Comparison of ENCODE assay signal across 15 mouse cellular contexts in genomic region chr8:93919422-93919821, GRCm38 (mm10).
DNase-seq lines count a peak whose midpoint lies in the region; ATAC-seq and TF ChIP-seq lines count a peak whose summit lies in the region.
"Had no signal": no experiment of that assay in that cellular context is flagged by ENCODE, and none has a peak within 500 bp of the region (broad histone marks: within the 10 kb centered on the region; RNA-seq: fewer than 3 reads in every experiment).

No protein-coding gene starts in this region.

- H3K27ac ChIP-seq in forebrain, embryonic 15.5 days (replicated peaks): peak overlapping the region; percentile 91
- peak overlapping the region; percentile 98; the same call in 1 of the 2 replicates for H3K27ac ChIP-seq in midbrain, embryonic 11.5 days (ENCODE audit: low read depth, low read length)
- no peak overlapping the region for H3K27ac ChIP-seq in kidney, adult 2 months (ENCODE audit: insufficient read depth, low read depth, low read length)
- no peak overlapping the region for H3K27ac ChIP-seq in liver, embryonic 11.5 days (ENCODE audit: low read depth, low read length)
- H3K27ac ChIP-seq: liver, embryonic 12.5 days; macrophage had no signal

- H3K4me2 ChIP-seq in forebrain, embryonic 15.5 days (replicated peaks): no peak overlapping the region
- H3K4me2 ChIP-seq in midbrain, embryonic 11.5 days: no peak overlapping the region
- no peak overlapping the region for H3K4me2 ChIP-seq in liver, embryonic 11.5 days
- H3K4me2 ChIP-seq: liver, embryonic 12.5 days had no signal

- no peak overlapping the region for H3K9ac ChIP-seq in forebrain, embryonic 15.5 days (replicated peaks)
- H3K9ac ChIP-seq in midbrain, embryonic 11.5 days (ENCODE audit: low read length): peak overlapping the region; percentile 36; the same call in 1 of the 2 replicates
- H3K9ac ChIP-seq in liver, embryonic 11.5 days (ENCODE audit: low read depth, low read length): no peak overlapping the region
- H3K9ac ChIP-seq: liver, embryonic 12.5 days had no signal

- peaks cover 92% of the 10 kb centered on the region for H3K4me1 ChIP-seq in forebrain, embryonic 15.5 days
- H3K4me1 ChIP-seq in midbrain, embryonic 11.5 days (ENCODE audit: control insufficient read depth, insufficient read depth, low read length): peaks cover 55% of the 10 kb centered on the region
- no peaks in the 10 kb centered on the region for H3K4me1 ChIP-seq in kidney, adult 2 months (ENCODE audit: control insufficient read depth, insufficient read depth, low read length)
- no peaks in the 10 kb centered on the region for H3K4me1 ChIP-seq in liver, embryonic 11.5 days (replicated peaks; ENCODE audit: control insufficient read depth, insufficient read depth, low read length)

- no peak for ATAC-seq in forebrain, embryonic 15.5 days (replicated peaks)
- ATAC-seq in midbrain, embryonic 11.5 days (ENCODE audit: low FRiP score): no peak
- ATAC-seq in liver, embryonic 11.5 days (replicated peaks; ENCODE audit: low FRiP score): no peak
- ATAC-seq: inflammation-experienced regulatory T-cells, adult 6 months; liver, embryonic 12.5 days had no signal

- H3K36me3 ChIP-seq in forebrain, embryonic 15.5 days: no peaks in the 10 kb centered on the region
- no peaks in the 10 kb centered on the region for H3K36me3 ChIP-seq in midbrain, embryonic 11.5 days (ENCODE audit: control insufficient read depth, insufficient read depth, low read length)
- H3K36me3 ChIP-seq in kidney, adult 2 months (ENCODE audit: control insufficient read depth, insufficient read depth, low read length): no peaks in the 10 kb centered on the region
- no peaks in the 10 kb centered on the region for H3K36me3 ChIP-seq in liver, embryonic 11.5 days (ENCODE audit: control insufficient read depth, insufficient read depth, low read length)
- H3K36me3 ChIP-seq: liver, embryonic 12.5 days had no signal

- H3K9me3 ChIP-seq in forebrain, embryonic 15.5 days: no peaks in the 10 kb centered on the region
- H3K9me3 ChIP-seq in midbrain, embryonic 11.5 days (ENCODE audit: control insufficient read depth, low read length): no peaks in the 10 kb centered on the region
- no peaks in the 10 kb centered on the region for H3K9me3 ChIP-seq in liver, embryonic 11.5 days (ENCODE audit: control insufficient read depth, low read length)
- H3K9me3 ChIP-seq: liver, embryonic 12.5 days had no signal

- no peaks in the 10 kb centered on the region for H3K27me3 ChIP-seq in forebrain, embryonic 15.5 days
- H3K27me3 ChIP-seq in midbrain, embryonic 11.5 days (ENCODE audit: control insufficient read depth, insufficient read depth, low read length): no peaks in the 10 kb centered on the region
- no peaks in the 10 kb centered on the region for H3K27me3 ChIP-seq in kidney, adult 2 months (replicated peaks; ENCODE audit: control insufficient read depth, insufficient read depth, low read length)
- H3K27me3 ChIP-seq in liver, embryonic 11.5 days (replicated peaks; ENCODE audit: control insufficient read depth, insufficient read depth, low read length): no peaks in the 10 kb centered on the region
- H3K27me3 ChIP-seq: liver, embryonic 12.5 days had no signal

- no peak for TF ChIP-seq POLR2A in brain, embryonic 14.5 days (IDR thresholded peaks at IDR 0.05; ENCODE audit: borderline replicate concordance, extremely low read depth, insufficient read depth, insufficient read length, poor library complexity, severe bottlenecking)
- TF ChIP-seq POLR2A in kidney, adult 2 months (IDR thresholded peaks at IDR 0.05; ENCODE audit: low read depth, low read length): no peak

- DNase-seq in cerebellum, adult 18-20 months: peak; percentile 50 to 68
- DNase-seq in cerebellum, adult 11 months: no peak
- peak; percentile 80 for DNase-seq in brain, embryonic 14.5 days (ENCODE audit: low read depth)
- no peak for DNase-seq in midbrain, embryonic 11.5 days (ENCODE audit: low spot score, missing footprints)
- no peak for DNase-seq in urinary bladder, adult 2 months (ENCODE audit: low spot score)
- DNase-seq in kidney, adult 2 months: no peak
- no peak for DNase-seq in liver, embryonic 11.5 days (ENCODE audit: low spot score)
- DNase-seq: heart, adult 11 months; layer of hippocampus, postnatal 36 days; thymus, postnatal 14 days had no signal

- WGBS in forebrain, embryonic 15.5 days: 32% methylated on average over 3 of the region's 3 CpGs
- WGBS in midbrain, embryonic 11.5 days: 76% methylated on average over 3 of the region's 3 CpGs
- WGBS in kidney, adult 2 months: 86% methylated on average over 3 of the region's 3 CpGs
- 70% methylated on average over 3 of the region's 3 CpGs for WGBS in liver, embryonic 11.5 days

- no peak for TF ChIP-seq CTCF in brain, embryonic 14.5 days (IDR thresholded peaks at IDR 0.05; ENCODE audit: borderline replicate concordance, extremely low read depth, insufficient read depth, insufficient read length)
- no peak for TF ChIP-seq CTCF in kidney, adult 2 months (conservative IDR thresholded peaks at IDR 0.05; ENCODE audit: insufficient read depth, insufficient read length, low read depth, low read length)

- H3K4me3 ChIP-seq in forebrain, embryonic 15.5 days: no peak overlapping the region
- no peak overlapping the region for H3K4me3 ChIP-seq in midbrain, embryonic 11.5 days (ENCODE audit: low read depth, low read length)
- no peak overlapping the region for H3K4me3 ChIP-seq in kidney, adult 2 months (ENCODE audit: insufficient read depth, low read depth, low read length)
- no peak overlapping the region for H3K4me3 ChIP-seq in liver, embryonic 11.5 days (ENCODE audit: low read depth, low read length)
- H3K4me3 ChIP-seq: erythroblast, embryonic 14.5 days; liver, embryonic 12.5 days had no signal

Comparison
In these comparisons a context has a peak if more than half of its experiments do, and no peak if none do; other contexts are left out.
1. DNase-seq: peak in cerebellum, adult 18-20 months (2 of 2) and brain, embryonic 14.5 days (single experiment); none in cerebellum, adult 11 months (single experiment), midbrain, embryonic 11.5 days (single experiment), urinary bladder, adult 2 months (single experiment), kidney, adult 2 months (single experiment) and liver, embryonic 11.5 days (single experiment).
2. H3K27ac ChIP-seq: peak in forebrain, embryonic 15.5 days (single experiment) and midbrain, embryonic 11.5 days (single experiment); none in kidney, adult 2 months (single experiment) and liver, embryonic 11.5 days (single experiment).